Mouse (Mus musculus) testis, adult 2 months (tissue): Measurements from ENCODE around the gene C330021F23Rik.

Experiments
- CTCF ChIP-seq: fragments of 200-500 bp; IDR thresholded peaks from 2 replicates; pipeline ENCODE4 v1.5.1; 2012; ENCODE audit warnings: low read depth, mild to moderate bottlenecking, inconsistent platforms, low read length, moderate library complexity; ENCODE audit not compliant: control insufficient read depth, insufficient read depth, insufficient replicate concordance
- POLR2A ChIP-seq: fragments of 200-500 bp; IDR thresholded peaks from 2 replicates; pipeline ENCODE4 v1.6.1; 2012; ENCODE audit warnings: low read depth, mild to moderate bottlenecking, inconsistent platforms, low read length, moderate library complexity; ENCODE audit not compliant: control insufficient read depth

GRCm38 (mm10) chr8:3530816-3531215, 37.0 kb upstream of the C330021F23Rik start:
- no peak for TF ChIP-seq POLR2A
- no peak for TF ChIP-seq CTCF
